Mouse (Mus musculus) retina, postnatal 7 days (tissue): ENCODE results near the gene Mgp.

ENCODE experiments used
- DNase-seq: peaks from one replicate; pipeline ENCODE4 v3.0.0-alpha.2; 2012; ENCODE audit warnings: low read depth, low spot score

Gene Mgp

DNA sequence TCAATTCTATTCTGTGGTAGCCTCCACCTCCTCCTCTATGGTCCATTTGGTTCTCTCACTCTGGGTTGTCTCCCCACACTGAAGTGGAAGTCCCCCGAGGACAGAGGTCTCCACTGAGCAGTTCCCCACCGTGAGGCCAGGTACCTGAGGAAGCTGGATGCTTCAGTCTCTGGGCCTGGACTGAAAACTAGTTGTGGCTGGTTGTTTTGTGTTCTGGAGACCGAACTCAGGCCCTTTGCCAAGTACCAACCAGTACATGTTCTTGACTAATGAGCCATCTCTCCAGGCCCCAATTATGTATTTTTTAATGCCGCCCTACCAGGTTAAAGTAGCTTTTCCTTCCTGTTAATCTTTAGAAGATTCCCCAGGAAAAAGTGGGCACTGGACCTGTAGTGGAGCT is 23.3 kb downstream of the Mgp start:
- DNase-seq = no peak

- no peak for DNase-seq
These were observed 25.4 kb downstream of the Mgp start for GRCm38 (mm10) chr6:136850267-136850666.

DNA sequence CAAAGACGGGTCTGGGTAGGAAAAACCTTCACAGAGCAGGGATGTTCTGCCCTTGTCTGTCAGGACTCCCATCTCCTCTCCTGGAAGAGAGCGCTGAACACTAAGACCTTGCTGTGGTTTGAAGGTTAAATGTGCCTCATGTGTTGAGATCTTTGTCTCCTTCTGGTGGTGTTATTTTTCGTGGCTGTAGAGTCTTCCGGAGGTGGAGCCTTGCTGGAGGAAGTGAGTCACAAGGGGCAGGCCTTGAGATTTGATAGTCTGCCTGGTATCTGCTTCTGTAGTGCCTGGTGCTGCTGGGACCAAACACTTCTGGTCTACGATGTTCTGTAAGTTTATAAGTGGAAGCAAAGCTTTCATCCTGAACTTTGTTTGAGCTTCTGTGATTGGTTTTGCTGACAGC is 26.7 kb downstream of the Mgp start:
- no peak for DNase-seq

DNA sequence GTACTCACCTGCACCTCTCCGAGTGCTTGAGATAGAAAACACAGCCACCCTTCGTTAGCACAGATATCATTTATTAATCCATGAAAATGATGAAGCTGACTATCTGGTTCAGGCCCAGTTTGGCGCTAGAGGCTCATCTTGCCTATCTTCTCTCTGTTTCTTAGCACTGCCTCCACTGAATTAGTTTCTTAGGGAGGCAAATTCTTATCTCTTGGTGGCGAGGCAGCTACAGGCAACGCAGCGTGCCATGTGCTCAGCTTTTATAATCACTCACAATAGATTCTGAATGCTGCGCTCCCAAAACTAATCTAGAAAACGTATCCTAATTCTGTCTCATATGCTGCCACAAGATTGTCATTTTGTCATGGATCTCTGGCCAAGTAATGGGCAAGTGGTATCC is 27.2 kb downstream of the Mgp start:
- no peak for DNase-seq

GRCm38 (mm10) chr6:136847790-136848189 is 27.8 kb downstream of the Mgp start:
- peak; percentile 25 for DNase-seq

DNA sequence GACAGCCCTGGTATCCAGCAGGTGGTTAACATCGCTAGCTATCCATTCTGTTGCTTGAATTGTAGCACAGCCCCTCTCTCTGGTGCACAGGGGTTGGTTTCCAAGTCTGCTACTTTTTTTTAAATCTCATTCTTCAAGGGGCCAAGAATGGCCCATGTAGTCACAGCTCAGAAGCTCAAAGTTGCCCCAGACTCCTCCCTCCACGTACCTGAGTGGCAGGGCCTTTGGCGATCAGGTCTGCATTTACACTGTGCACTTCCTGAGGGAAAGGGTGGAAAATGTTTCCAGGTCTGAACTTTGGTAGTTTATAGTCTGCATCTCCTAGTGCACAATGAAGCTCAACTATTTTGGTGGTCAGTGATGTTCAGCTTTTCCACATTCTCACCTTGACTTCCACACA is 28.4 kb downstream of the Mgp start:
- DNase-seq = no peak

DNA sequence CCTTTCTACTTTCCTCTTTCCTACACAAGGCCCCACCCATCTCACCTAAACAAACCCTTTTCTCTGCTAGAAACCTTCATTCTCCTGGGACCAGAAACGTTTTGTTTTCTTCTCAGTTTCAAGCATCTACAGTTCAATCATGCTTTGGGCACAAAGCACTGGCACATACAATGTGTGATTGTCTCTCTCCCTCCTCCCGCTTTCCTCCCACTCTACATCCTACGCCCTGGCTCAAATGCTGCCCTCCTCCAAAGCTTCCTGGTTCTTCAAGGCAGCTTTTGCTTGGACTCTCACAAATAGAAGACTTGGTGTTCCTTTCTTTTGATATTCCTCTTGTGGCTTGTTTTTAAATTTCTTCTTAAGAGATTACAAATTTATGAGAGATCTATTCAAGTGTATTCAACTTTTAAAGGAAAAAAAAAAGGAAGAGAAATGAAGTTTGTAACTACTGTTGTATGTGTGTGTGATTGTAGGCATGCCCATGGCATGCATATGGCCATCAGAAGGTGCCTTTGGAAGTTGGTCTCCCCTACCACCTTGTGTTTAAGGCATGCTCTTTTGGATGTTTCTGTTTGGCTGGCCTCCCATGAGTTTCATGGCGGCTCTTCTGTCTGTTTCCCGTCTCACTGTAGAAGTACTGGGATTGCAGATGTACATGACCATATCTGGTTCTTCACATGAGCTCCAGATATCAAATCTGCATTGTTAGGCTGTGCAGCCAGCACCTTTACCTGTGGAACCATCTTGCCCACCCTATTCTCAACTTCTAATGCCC is 29.7 kb downstream of the Mgp start:
- DNase-seq = no peak

DNA sequence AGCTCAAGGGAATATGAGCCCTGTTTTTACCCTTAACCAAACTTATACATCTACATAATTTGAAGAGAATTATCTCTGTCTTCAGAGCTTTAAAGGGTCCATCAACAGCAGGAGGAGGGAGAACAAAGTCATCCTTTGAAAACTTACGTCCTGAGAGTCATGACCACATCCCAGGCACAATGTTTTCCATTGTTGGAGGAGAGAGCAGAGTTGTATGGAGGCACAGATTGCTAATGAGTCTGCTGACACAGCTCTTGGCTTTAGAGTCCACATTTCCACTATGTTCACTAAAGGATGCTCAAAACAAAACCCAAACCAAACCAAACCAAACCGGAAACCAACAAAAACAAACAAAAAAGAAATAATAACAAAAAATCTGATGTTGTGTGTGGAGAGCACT is 30.7 kb downstream of the Mgp start:
- no peak for DNase-seq

DNA sequence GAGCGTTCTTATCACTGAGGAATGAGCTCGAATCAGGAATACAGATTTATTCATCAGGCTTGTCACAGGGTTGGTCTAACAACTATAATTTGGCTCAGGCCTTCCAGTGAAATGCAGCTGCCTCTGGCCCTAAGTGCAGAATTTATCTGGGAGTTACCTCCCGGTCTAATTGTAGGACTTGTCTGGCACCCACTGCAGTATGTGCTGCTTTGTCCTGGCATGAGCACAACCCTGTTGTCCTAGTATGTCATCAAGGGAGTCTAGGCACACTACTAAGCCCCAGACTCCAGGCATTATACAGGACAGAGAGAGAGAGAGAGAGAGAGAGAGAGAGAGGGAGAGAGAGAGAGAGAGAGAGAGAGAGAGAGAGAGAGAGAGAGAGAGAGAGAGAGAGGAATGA is 38.3 kb downstream of the Mgp start:
- DNase-seq = no peak

GRCm38 (mm10) chr6:136835352-136835751 is 40.3 kb downstream of the Mgp start, which contains the start of gene Smco3:
Gene Smco3, minus strand, starts transcription at chr6:136835452.
- DNase-seq = no peak

DNA sequence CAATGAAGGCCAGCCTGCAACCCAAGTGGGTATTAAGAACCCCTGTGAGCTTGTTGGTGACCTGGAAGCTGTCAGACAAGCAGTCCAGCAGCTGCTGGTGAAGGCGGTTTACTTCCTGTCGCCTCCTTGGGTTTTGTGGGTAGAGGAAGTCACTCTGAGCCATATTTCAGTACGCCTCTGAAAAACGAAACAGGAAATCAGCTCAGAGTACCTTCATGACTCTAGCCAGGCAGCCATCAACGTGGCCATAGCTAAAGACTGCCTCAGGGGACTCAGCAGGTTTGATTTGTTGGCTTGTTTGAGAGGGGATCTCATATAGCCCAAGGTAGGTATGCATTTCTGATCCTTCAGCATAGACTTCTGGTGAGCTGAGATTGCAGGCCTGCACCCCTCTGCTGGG is 43.9 kb downstream of the Mgp start:
- no peak for DNase-seq

- no peak for DNase-seq
These were observed 46.9 kb downstream of the Mgp start for GRCm38 (mm10) chr6:136828681-136829080.

- peak; percentile 95 for DNase-seq
These were observed 47.6 kb downstream of the Mgp start, which contains the start of gene Wbp11 for GRCm38 (mm10) chr6:136827881-136828561. Gene Wbp11, minus strand, starts transcription at chr6:136828233.

DNA sequence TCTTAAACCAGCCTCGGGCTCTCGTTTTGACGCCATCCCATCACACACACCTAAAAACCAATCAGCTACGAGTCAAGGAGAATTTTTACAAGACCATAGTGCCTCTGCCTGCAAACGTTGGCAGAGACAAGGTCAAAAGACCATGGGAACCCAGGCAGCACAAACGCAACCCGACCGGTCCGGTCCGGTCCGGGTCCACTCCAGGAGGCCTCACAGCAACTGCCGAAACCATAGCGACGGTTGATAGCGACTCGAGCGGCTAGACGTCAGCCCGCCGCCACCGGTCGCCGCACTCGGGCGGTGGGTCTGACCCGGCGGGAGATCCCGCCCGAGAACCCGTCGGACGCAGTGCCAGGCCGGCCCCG is 48.1 kb downstream of the Mgp start, which contains the start of gene BC049715:
Gene BC049715 (plus strand): TSS at position 111 of the 365 bp plus-strand sequence.
- DNase-seq = no peak

DNA sequence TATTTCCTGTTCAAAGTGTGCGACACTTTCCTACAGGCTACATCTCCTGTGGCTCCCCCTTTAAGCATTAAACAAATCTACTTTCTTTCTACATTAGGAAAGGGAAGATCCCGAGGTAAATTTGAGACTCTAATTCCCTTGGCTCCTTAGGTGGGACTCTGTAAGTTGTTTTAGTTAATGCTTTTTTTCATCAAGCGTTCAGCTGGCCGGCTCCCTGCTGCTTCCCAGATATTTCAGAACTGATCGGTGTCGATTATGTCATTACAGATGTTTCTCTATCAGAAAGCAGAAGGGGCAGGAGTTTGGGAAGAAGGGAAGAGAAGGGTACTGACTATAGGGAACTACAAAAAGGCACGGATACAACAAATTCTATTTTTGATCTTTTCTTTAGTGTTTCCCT is 48.5 kb downstream of the Mgp start:
- DNase-seq = no peak

- DNase-seq = no peak
These were observed 50.6 kb downstream of the Mgp start for GRCm38 (mm10) chr6:136824987-136825386.
